Mouse (Mus musculus) kidney, postnatal 0 days (tissue): ENCODE measurements around the gene Mapk3. TPM values are rescaled to one million over a fixed set of nuclear protein-coding genes. Genes with fewer than 3 reads are reported as not detected.

Source experiments
- ATAC-seq: fragments of 200-750 bp; cut with Nextera tagmentation; replicated peaks from 2 replicates; pipeline ENCODE4 v1.8.0; 2017; ENCODE audit warnings: low read depth, moderate number of reproducible peaks, moderate TSS enrichment, moderate library complexity; ENCODE audit not compliant: low FRiP score
- DNase-seq: peaks from one replicate; pipeline ENCODE4 v3.0.0-alpha.2; 2016; ENCODE audit warnings: low spot score
- H3K27ac ChIP-seq: fragments of 300-500 bp; sonication (generic); 2 replicates; pipeline ENCODE4 v1.5.1; 2014; ENCODE audit warnings: mild to moderate bottlenecking
- H3K27me3 ChIP-seq: fragments of 300-500 bp; sonication (generic); 2 replicates; pipeline ENCODE4 v1.6.1; 2014; ENCODE audit warnings: low read length, mixed read lengths; ENCODE audit not compliant: insufficient read depth
- H3K36me3 ChIP-seq: fragments of 300-500 bp; sonication (generic); 2 replicates; pipeline ENCODE4 v1.6.1; 2014; ENCODE audit warnings: low read length, mixed read lengths; ENCODE audit not compliant: insufficient read depth
- H3K4me1 ChIP-seq: fragments of 300-500 bp; sonication (generic); replicated peaks from 2 replicates; pipeline ENCODE4 v1.6.1; 2014; ENCODE audit warnings: antibody characterized with exemption, low read length, mixed read lengths; ENCODE audit not compliant: insufficient read depth
- H3K4me2 ChIP-seq: fragments of 300-500 bp; sonication (generic); 2 replicates; pipeline ENCODE4 v1.6.1; 2014; ENCODE audit warnings: mild to moderate bottlenecking, low read length, moderate library complexity, mixed read lengths
- H3K4me3 ChIP-seq: fragments of 300-500 bp; sonication (generic); replicated peaks from 2 replicates; pipeline ENCODE4 v1.5.1; 2014; ENCODE audit warnings: low read depth, low read length
- H3K9ac ChIP-seq: fragments of 300-500 bp; sonication (generic); 2 replicates; pipeline ENCODE4 v1.6.1; 2014; ENCODE audit warnings: low read depth, low read length
- H3K9me3 ChIP-seq: fragments of 300-500 bp; sonication (generic); replicated peaks from 2 replicates; pipeline ENCODE4 v1.6.1; 2016; ENCODE audit warnings: low read length, inconsistent platforms, mixed read lengths
- CTCF ChIP-seq: IDR thresholded peaks from 2 replicates; pipeline ENCODE4 v1.5.1; 2016; ENCODE audit warnings: antibody characterized with exemption, low read depth, mild to moderate bottlenecking, moderate library complexity
- WGBS: fragments of 180-500 bp; shearing (Covaris S2); extraction: QIAGEN DNeasy Blood & Tissue Kit; methylation state at CpG from one replicate; pipeline ENCODE4 v1.1.7; 2014; 5-methylcytosine and 5-hydroxymethylcytosine counted together
- polyA plus RNA-seq: library from polyadenylated mRNA; unstranded; fragments of >200 nt; fragmentation: Nextera tagmentation; extraction: Ambion mirVana; gene quantifications from 2 replicates; pipeline ENCODE4 v1.2.1, GENCODE M21; 2015

Mapk3 gene
- polyA plus RNA-seq, 1 experiment from 2014 or later = 63.0 TPM

DNA sequence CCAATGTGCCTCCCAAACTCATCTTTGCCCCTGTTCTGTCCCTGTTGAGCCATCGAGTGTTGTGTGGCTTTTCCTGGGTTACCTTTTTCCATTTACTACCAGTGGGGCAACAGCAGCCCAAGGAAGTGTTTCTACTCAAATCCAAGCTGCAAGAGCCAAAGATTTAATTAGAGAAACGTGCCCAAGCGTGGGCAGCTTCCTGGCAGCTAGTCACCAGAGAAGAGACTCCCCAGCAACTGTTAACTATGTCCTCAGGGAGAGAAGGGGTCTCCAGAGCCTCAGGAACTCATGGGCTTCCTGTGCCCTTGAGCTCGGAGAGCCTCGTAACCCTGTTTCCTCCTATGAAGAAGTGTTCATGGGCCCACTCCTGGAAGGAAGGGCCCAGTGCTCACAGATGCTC is 18.4 kb upstream of the Mapk3 start:
- Histone ChIP-seq H3K27ac (no peak overlapping the region), H3K9me3 (no peaks in the 10 kb centered on the region), H3K36me3 (no peaks in the 10 kb centered on the region), H3K27me3 (no peaks in the 10 kb centered on the region), H3K9ac (no peak overlapping the region), H3K4me2 (no peak overlapping the region), H3K4me3 (no peak overlapping the region), H3K4me1 (no peaks in the 10 kb centered on the region)
- DNase-seq (no peak), ATAC-seq (no peak)
- 62% methylated on average over 5 of the region's 5 CpGs for WGBS
- TF ChIP-seq CTCF = no peak

DNA sequence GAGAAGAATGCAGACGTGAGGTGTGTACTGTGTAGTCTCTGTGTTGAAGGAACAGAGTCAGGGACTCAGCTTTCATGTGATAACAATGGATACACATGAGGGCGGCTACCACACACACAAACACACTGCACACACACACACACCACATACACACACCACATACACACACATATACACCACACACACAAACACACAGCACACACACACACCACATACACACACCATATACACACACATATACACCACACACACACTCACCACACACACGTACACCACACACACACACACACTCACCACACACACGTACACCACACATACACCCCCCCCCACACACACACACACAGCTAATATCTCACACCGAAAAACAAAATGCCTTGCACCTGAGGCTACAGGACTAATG is 17.9 kb upstream of the Mapk3 start:
- Histone ChIP-seq H3K9ac (no peak overlapping the region), H3K27me3 (no peaks in the 10 kb centered on the region), H3K4me3 (no peak overlapping the region), H3K36me3 (no peaks in the 10 kb centered on the region), H3K9me3 (no peaks in the 10 kb centered on the region), H3K4me2 (no peak overlapping the region), H3K4me1 (no peaks in the 10 kb centered on the region), H3K27ac (no peak overlapping the region)
- TF ChIP-seq CTCF = no peak
- ATAC-seq = no peak
- DNase-seq = no peak
- WGBS = 81% methylated on average over 5 of the region's 5 CpGs

DNA sequence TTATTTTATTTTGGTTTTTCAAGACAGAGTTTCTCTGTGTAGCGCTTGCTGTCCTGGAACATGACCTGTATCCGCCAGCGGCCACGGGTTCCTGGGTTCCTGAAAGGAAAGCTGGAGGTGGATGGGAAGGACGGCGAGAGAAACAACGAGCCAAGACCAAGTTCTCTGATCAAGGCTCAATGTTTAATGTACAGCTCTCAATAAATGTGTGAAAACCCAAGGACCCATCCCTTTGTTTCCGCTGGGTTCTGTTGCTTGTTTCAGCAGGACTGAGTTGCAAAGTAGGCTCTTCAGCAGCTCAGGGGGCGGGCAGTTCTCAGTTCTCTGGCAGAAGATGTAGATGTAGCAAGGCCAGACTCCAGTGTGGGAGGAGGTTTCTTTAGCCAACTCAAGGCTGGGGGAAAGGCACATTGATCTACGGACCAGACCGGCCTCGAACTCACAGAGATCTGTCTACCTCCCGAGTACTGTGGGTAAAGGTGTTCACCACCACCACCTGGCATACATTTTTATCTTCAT is 17.4 kb upstream of the Mapk3 start:
- Histone ChIP-seq H3K9ac (no peak overlapping the region), H3K9me3 (no peaks in the 10 kb centered on the region), H3K27me3 (no peaks in the 10 kb centered on the region), H3K4me2 (no peak overlapping the region), H3K4me1 (no peaks in the 10 kb centered on the region), H3K4me3 (no peak overlapping the region), H3K36me3 (no peaks in the 10 kb centered on the region), H3K27ac (no peak overlapping the region)
- DNase-seq (no peak), ATAC-seq (no peak)
- WGBS = 86% methylated on average over 13 of the region's 13 CpGs
- no peak for TF ChIP-seq CTCF

DNA sequence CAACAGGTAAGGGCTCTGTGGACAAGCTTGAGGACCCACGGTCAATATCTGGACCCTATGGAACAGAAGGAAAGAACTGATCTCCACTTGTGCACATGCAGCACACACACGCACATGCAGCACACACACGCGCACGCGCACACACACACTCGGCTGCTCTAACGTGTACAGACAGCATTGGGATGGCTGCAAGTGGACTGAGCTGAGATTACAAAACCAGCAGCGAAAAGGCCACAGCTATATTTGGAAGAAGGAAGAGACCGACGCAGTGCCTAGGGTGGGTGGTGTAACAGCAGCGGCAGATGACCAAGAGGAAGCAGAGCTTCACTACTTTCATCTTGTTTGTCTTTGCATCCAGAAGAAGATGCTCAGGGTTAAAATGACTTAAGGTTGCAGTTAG is 13.3 kb upstream of the Mapk3 start:
- ATAC-seq (no peak), DNase-seq (no peak)
- no peaks in the 10 kb centered on the region for H3K9me3 ChIP-seq
- H3K27ac ChIP-seq = no peak overlapping the region
- H3K4me3 ChIP-seq = no peak overlapping the region
- no peaks in the 10 kb centered on the region for H3K4me1 ChIP-seq
- no peaks in the 10 kb centered on the region for H3K36me3 ChIP-seq
- TF ChIP-seq CTCF = no peak
- no peak overlapping the region for H3K9ac ChIP-seq
- H3K27me3 ChIP-seq = no peaks in the 10 kb centered on the region
- no peak overlapping the region for H3K4me2 ChIP-seq
- 86% methylated on average over 12 of the region's 12 CpGs for WGBS

DNA sequence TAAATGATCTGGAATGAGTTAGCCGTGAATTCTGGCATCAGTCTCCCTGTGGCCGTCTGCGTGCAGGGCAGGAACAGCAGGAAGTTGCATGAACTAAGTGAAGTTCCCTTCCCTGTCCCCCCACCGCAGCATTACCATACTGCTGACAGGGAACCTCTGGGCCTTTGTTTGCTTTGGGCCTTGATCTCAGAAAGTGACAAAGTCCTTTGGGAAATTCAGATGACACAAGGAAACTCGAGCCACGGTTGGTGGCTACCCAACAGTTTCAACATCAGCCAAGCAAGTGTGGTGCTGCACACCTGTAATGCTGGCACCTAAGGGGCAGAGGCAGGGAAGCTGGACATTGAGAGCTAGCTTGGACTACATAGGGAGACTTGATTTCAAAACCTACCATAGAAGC is 12.6 kb upstream of the Mapk3 start:
- H3K4me3 ChIP-seq = no peak overlapping the region
- H3K4me2 ChIP-seq = no peak overlapping the region
- H3K36me3 ChIP-seq = no peaks in the 10 kb centered on the region
- H3K9ac ChIP-seq = no peak overlapping the region
- no peak for ATAC-seq
- no peaks in the 10 kb centered on the region for H3K4me1 ChIP-seq
- TF ChIP-seq CTCF = no peak
- no peak overlapping the region for H3K27ac ChIP-seq
- WGBS = 27% methylated on average over 6 of the region's 6 CpGs
- no peaks in the 10 kb centered on the region for H3K27me3 ChIP-seq
- no peaks in the 10 kb centered on the region for H3K9me3 ChIP-seq
- DNase-seq = no peak

DNA sequence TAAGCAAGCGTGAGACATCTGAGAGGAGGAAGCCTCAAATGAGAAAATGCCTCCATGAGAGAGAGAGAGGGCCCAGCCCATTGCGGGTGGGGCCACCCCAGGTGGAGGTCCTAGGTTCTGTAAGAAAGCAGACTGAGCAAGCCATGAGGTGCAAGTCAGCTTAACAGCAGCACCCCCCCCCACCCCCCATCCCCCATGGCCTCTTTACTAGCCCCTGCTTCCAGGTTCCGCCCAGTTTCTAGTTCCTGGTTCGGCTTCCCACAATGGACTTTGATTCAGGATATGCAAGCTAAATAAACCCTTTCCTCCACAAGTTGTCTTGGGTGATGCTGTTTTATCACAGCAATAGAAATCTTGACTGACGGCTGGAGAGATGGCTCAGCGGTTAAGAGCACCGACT is 10.6 kb upstream of the Mapk3 start:
- TF ChIP-seq CTCF = no peak
- Histone ChIP-seq H3K4me2 (no peak overlapping the region), H3K27me3 (no peaks in the 10 kb centered on the region), H3K36me3 (no peaks in the 10 kb centered on the region), H3K27ac (no peak overlapping the region), H3K4me3 (no peak overlapping the region), H3K4me1 (no peaks in the 10 kb centered on the region), H3K9ac (no peak overlapping the region), H3K9me3 (no peaks in the 10 kb centered on the region)
- ATAC-seq (no peak), DNase-seq (no peak)
- WGBS = 76% methylated on average over 7 of the region's 7 CpGs

DNA sequence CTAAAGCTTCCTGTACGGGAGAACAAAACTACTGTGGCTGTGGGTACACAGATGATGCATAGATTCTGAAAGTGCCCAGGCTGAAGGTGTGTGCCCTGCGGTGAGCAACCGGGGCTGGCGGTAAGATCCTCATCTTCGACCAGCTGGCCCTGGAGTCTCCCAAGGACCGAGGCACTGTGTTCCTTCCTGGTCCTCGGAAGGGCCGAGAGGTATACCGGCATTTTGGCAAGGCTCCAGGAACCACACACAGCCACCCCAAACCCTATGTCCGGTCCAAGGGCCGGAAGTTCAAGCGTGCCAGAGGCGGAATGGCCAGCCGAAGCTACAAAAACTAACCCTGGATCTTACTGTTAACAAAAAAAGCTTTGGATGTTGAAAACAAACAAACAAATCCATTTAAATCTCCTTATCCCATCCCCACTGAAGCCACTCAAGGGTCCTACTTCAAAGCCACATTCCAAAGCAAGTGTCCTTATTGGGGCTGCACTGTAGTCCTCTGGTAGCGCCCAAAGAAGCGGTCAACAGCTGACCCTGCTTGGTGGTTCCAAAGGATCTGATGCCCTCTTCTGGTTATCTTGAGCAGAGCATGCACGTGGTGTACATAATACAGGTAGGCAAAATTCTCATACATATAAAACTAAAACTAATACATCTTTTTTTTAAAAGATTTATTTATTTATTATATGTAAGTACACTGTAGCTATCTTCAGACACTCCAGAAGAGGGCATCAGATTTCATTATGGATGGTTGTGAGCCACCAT is 9.6 kb upstream of the Mapk3 start:
- Histone ChIP-seq H3K4me1 (no peaks in the 10 kb centered on the region), H3K27ac (no peak overlapping the region), H3K36me3 (no peaks in the 10 kb centered on the region), H3K27me3 (no peaks in the 10 kb centered on the region), H3K4me3 (no peak overlapping the region), H3K4me2 (no peak overlapping the region), H3K9me3 (no peaks in the 10 kb centered on the region), H3K9ac (no peak overlapping the region)
- peak; percentile 19; the same call in 1 of the 2 replicates for TF ChIP-seq CTCF
- DNase-seq (no peak), ATAC-seq (no peak)
- WGBS = 90% methylated on average over 17 of the region's 17 CpGs
